Mouse (Mus musculus) liver, postnatal 0 days (tissue): Measurements from ENCODE around the gene Sbf2. TPM values are rescaled to one million over a fixed set of nuclear protein-coding genes. Genes with fewer than 3 reads are reported as not detected.

Experiments
- ATAC-seq: fragments of 200-750 bp; cut with Nextera tagmentation; 2 replicates; pipeline ENCODE4 v1.8.0; 2017; ENCODE audit warnings: mild to moderate bottlenecking, moderate library complexity
- DNase-seq: peaks from one replicate; pipeline ENCODE4 v3.0.0-alpha.2; 2016
- H3K27ac ChIP-seq: fragments of 300-500 bp; sonication (generic); 2 replicates; pipeline ENCODE4 v1.5.1; 2014; ENCODE audit warnings: antibody characterized with exemption, moderate library complexity, mild to moderate bottlenecking, low read depth
- H3K27me3 ChIP-seq: fragments of 300-500 bp; sonication (generic); 2 replicates; pipeline ENCODE4 v1.6.1; 2014; ENCODE audit warnings: low read length, control low read depth, mixed read lengths; ENCODE audit not compliant: insufficient read depth
- H3K36me3 ChIP-seq: fragments of 300-500 bp; sonication (generic); replicated peaks from 2 replicates; pipeline ENCODE4 v1.6.1; 2014; ENCODE audit warnings: mild to moderate bottlenecking, control low read depth, low read length, moderate library complexity, mixed read lengths; ENCODE audit not compliant: insufficient read depth
- H3K4me1 ChIP-seq: fragments of 300-500 bp; sonication (generic); 2 replicates; pipeline ENCODE4 v1.6.1; 2014; ENCODE audit warnings: antibody characterized with exemption, mild to moderate bottlenecking, control low read depth; ENCODE audit not compliant: insufficient read depth
- H3K4me2 ChIP-seq: fragments of 300-500 bp; sonication (generic); 2 replicates; pipeline ENCODE4 v1.6.1; 2014; ENCODE audit warnings: low read depth, mild to moderate bottlenecking, low read length, moderate library complexity, mixed read lengths
- H3K4me3 ChIP-seq: fragments of 300-500 bp; sonication (generic); 2 replicates; pipeline ENCODE4 v1.5.1; 2014; ENCODE audit warnings: low read depth, low read length
- H3K9ac ChIP-seq: fragments of 300-500 bp; sonication (generic); replicated peaks from 2 replicates; pipeline ENCODE4 v1.6.1; 2014; ENCODE audit warnings: mild to moderate bottlenecking, moderate library complexity
- H3K9me3 ChIP-seq: fragments of 300-500 bp; sonication (generic); 2 replicates; pipeline ENCODE4 v1.6.1; 2016; ENCODE audit warnings: mild to moderate bottlenecking, control low read depth, low read length, mixed read lengths
- CTCF ChIP-seq: sonication (generic); IDR thresholded peaks from 2 replicates; pipeline ENCODE4 v1.5.1; 2016; ENCODE audit warnings: antibody characterized with exemption, low read depth
- EP300 ChIP-seq: IDR thresholded peaks from 2 replicates; pipeline ENCODE4 v1.6.1; 2016; ENCODE audit warnings: antibody characterized with exemption, low read depth, mild to moderate bottlenecking
- WGBS: fragments of 180-500 bp; shearing (Covaris S2); extraction: QIAGEN DNeasy Blood & Tissue Kit; methylation state at CpG from one replicate; pipeline ENCODE4 v1.1.7; 2014; ENCODE audit not compliant: insufficient replicate concordance; 5-methylcytosine and 5-hydroxymethylcytosine counted together
- polyA plus RNA-seq: library from polyadenylated mRNA; unstranded; fragments of >200 nt; fragmentation: Nextera tagmentation; extraction: Ambion mirVana; gene quantifications from 2 replicates; pipeline ENCODE4 v1.2.1, GENCODE M21; 2015

Gene Sbf2
- polyA plus RNA-seq, 1 experiment from 2014 or later, result 5.9 TPM

DNA sequence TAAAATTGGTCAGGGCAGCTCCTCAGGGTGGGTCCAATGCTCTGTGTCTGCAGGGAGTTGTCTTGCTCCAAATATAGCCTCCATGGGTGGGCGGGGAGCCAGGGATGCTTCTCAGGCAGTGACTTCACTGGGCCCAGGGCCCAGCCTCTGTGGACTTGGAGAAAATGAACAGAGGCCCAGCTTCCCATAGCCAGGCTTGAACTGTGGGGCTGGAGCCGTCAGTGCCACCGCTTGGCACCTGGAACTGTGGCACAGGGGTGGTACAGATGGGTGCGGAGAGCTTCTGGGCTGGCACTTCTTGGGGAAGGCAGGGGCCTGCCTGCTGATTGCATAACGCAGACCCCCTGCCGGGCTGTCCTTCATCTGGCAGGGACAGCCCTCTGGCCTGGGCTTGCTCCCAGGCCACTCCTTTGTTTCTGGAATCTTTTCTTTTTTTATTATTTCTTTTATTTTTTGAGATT, 326.0 kb downstream of the Sbf2 start:
- no peaks in the 10 kb centered on the region; the same call in 1 of the 2 replicates for H3K36me3 ChIP-seq
- ATAC-seq, result no peak
- no peaks in the 10 kb centered on the region for H3K9me3 ChIP-seq
- no peak for TF ChIP-seq EP300
- no peak for TF ChIP-seq CTCF
- H3K4me3 ChIP-seq, result no peak overlapping the region
- no peaks in the 10 kb centered on the region for H3K4me1 ChIP-seq
- H3K27me3 ChIP-seq, result no peaks in the 10 kb centered on the region
- 79% methylated on average over 6 of the region's 6 CpGs for WGBS
- no peak overlapping the region for H3K9ac ChIP-seq
- H3K4me2 ChIP-seq, result no peak overlapping the region
- DNase-seq, result no peak
- H3K27ac ChIP-seq, result no peak overlapping the region

DNA sequence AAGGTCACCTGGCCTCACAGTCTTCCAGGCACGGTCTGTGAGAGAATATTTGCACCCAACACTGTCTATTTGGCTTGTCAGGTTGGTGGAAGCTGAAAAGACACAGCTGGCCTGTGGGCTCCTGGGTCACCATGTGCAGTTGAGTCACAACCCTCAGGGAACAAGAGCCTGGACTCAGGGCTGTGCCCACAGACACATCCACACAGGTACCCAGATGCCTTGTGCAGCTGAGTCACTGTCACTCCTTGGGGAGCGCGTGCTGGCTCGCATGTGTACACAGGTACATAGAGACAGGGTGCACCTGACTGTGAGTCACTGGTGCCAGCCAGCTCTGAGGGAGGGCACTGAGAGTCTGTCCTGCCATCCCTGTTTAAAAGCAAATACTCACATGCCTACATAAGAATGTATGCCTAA, 326.5 kb downstream of the Sbf2 start:
- no peaks in the 10 kb centered on the region for H3K4me1 ChIP-seq
- ATAC-seq (no peak), DNase-seq (no peak)
- H3K27me3 ChIP-seq, result no peaks in the 10 kb centered on the region
- H3K9me3 ChIP-seq, result no peaks in the 10 kb centered on the region
- peak overlapping the region; percentile 48; the same call in 1 of the 2 replicates for H3K27ac ChIP-seq
- H3K4me2 ChIP-seq, result no peak overlapping the region
- H3K36me3 ChIP-seq, result no peaks in the 10 kb centered on the region; the same call in 1 of the 2 replicates
- TF ChIP-seq EP300 (no peak), CTCF (no peak)
- no peak overlapping the region for H3K9ac ChIP-seq
- H3K4me3 ChIP-seq, result no peak overlapping the region
- WGBS, result 79% methylated on average over 4 of the region's 4 CpGs

DNA sequence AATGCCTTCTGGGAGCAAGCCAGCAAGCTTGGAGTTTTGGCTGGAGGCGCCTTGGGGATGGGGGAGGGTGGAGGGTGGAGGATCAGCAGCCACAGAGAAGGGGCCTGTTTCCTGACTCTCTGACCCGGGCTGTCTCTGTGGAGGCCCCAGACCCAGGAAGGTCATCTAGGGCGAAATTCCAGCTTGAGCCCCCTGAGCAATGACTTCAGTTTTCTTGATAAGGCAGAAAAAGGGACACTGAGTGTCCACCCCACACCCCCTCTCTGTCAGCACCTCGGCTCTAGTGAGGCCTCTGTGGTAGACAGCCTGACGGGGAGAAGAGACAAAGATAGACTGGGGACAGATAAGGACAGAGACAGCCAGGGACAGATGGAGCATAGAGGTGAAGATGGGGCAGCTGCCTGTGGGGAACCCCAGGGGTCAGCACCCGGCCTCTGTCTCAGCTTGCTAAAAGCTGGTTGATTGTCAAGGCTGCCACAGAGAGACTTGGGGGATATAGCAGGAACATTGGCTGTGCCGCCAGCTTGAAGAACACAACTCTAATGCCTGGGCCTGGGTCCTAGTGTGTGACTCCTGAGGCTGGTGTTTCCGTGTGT, 327.1 kb downstream of the Sbf2 start:
- Histone ChIP-seq H3K27me3 (no peaks in the 10 kb centered on the region), H3K4me2 (no peak overlapping the region), H3K4me3 (no peak overlapping the region), H3K36me3 (no peaks in the 10 kb centered on the region; the same call in 1 of the 2 replicates), H3K4me1 (no peaks in the 10 kb centered on the region), H3K27ac (peak overlapping the region; percentile 48; the same call in 1 of the 2 replicates), H3K9ac (no peak overlapping the region), H3K9me3 (no peaks in the 10 kb centered on the region)
- WGBS, result 43% methylated on average over 8 of the region's 8 CpGs
- TF ChIP-seq EP300, result 0 out of 2 replicates have a peak, but pooled peaks have one; percentile 20
- TF ChIP-seq CTCF, result no peak
- ATAC-seq, result peak; percentile 22
- DNase-seq, result peak; percentile 34

DNA sequence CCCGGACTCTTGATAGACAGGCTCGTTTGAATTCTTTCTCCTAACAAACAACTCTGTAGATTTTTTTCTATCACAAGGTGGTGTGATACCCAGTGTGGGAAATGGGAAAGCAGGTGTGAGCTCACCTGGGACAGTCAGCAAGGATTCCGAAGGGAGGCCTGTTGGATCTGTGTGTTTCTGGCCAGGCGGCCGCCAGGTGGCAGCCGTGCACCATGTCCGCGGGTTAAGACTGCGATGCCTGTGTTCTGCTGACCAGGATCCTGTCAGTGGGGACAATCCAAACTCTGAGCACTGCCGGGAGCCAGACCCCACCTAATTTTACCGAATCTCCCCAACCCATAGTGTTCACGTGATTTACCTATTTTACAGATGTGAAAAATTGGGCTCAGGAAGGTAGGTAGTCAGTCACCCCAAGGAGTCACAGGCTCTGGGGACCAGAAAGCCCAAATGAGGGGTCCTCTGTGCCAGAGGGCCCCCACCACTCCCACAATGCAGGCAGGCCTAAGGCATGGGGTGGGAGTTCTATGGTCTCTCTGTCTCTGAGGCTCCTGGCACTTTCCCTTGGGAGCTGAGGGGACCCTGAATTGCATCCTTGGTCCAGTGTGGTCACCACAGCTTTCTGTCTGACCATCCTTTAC, 327.8 kb downstream of the Sbf2 start:
- TF ChIP-seq CTCF (peak; percentile 93), EP300 (no peak)
- H3K4me1 ChIP-seq, result no peaks in the 10 kb centered on the region
- H3K36me3 ChIP-seq, result no peaks in the 10 kb centered on the region; the same call in 1 of the 2 replicates
- H3K4me3 ChIP-seq, result no peak overlapping the region
- no peak overlapping the region for H3K9ac ChIP-seq
- 0 out of 2 replicates have a peak overlapping the region, but pooled peaks have one; percentile 24 for H3K27ac ChIP-seq
- 11% methylated on average over 12 of the region's 12 CpGs for WGBS
- H3K4me2 ChIP-seq, result no peak overlapping the region
- H3K27me3 ChIP-seq, result no peaks in the 10 kb centered on the region
- peak; percentile 73 for ATAC-seq
- DNase-seq, result peak; percentile 85
- H3K9me3 ChIP-seq, result no peaks in the 10 kb centered on the region

DNA sequence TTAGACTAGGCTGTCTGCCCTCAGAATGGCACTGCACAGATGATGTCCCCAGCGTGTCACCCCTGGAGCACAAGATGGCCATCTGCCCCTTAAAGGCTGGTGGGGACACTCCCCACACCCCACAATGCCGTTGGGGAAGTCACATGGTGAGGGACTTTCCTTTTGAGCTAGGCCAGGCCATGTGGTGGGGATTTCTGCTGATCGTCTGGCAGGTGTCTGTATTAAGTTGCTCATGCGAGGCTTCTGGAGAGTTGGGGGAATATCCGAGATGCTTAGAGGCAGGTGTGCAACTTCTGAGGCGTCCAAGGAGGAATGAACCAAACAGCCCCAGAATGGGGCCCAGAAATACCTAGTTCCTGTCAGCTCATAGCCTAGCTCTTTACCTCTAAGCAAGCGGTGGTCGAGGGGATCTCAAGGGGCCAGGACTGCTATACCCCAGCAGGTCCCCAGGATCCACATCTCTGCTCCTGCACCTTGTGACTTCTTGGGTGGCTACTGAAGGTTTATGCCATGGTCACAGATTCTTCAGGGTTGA, 328.5 kb downstream of the Sbf2 start:
- TF ChIP-seq CTCF, result no peak
- no peak for TF ChIP-seq EP300
- Histone ChIP-seq H3K4me1 (no peaks in the 10 kb centered on the region), H3K9ac (no peak overlapping the region), H3K4me2 (no peak overlapping the region), H3K36me3 (peaks cover 3% of the 10 kb centered on the region), H3K9me3 (no peaks in the 10 kb centered on the region), H3K4me3 (no peak overlapping the region), H3K27ac (no peak overlapping the region), H3K27me3 (no peaks in the 10 kb centered on the region)
- 64% methylated on average over 8 of the region's 8 CpGs for WGBS
- ATAC-seq (0 out of 2 replicates have a peak, but pooled peaks have one; percentile 13), DNase-seq (no peak)

DNA sequence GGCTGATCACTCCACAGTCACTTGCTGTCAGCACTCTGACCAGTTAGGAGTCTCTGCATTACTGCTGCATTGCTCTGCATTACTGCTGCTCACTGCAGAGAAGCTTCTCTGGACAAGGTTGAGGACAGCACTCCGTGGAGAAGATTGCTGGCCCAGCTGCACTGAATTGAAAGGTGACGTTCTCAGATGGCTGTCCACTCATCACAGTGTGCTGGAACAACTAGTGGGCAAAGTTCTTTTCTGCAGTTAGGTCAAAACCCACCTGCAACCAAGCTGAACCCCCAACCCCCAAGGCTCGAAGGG, 328.9 kb downstream of the Sbf2 start:
- Histone ChIP-seq H3K9ac (no peak overlapping the region), H3K4me2 (no peak overlapping the region), H3K36me3 (peaks cover 7% of the 10 kb centered on the region), H3K9me3 (no peaks in the 10 kb centered on the region), H3K4me3 (no peak overlapping the region), H3K27me3 (no peaks in the 10 kb centered on the region), H3K4me1 (no peaks in the 10 kb centered on the region), H3K27ac (no peak overlapping the region)
- no peak for TF ChIP-seq CTCF
- no peak for TF ChIP-seq EP300
- ATAC-seq (no peak), DNase-seq (no peak)
- WGBS, result 72% methylated on average over 3 of the region's 3 CpGs
